Mouse (Mus musculus) brain, embryonic 14.5 days (tissue): Measurements from ENCODE around the gene Serpina16.
A peak's percentile ranks its signal among the peaks of the same experiment; 100 is the strongest.

Experiments
- CTCF ChIP-seq: fragments of 200-500 bp; IDR thresholded peaks from 2 replicates; pipeline ENCODE4 v1.5.1; 2012; ENCODE audit warnings: inconsistent platforms, mild to moderate bottlenecking, moderate library complexity, borderline replicate concordance; ENCODE audit not compliant: insufficient read depth, insufficient read length; ENCODE audit errors: extremely low read depth
- POLR2A ChIP-seq: fragments of 200-500 bp; IDR thresholded peaks from 2 replicates; pipeline ENCODE4 v1.6.1; 2012; ENCODE audit warnings: mild to moderate bottlenecking, inconsistent platforms, borderline replicate concordance; ENCODE audit not compliant: poor library complexity, insufficient read depth, insufficient read length, severe bottlenecking; ENCODE audit errors: extremely low read depth

- peak; percentile 16; the same call in 1 of the 2 replicates for TF ChIP-seq CTCF
- TF ChIP-seq POLR2A, result no peak
These were observed 34.5 kb upstream of the Serpina16 start for GRCm38 (mm10) chr12:103710405-103710804.
